Mouse (Mus musculus) cerebellum, postnatal 36 days (tissue): ENCODE measurements at regions not wholly inside any gene's neighbourhood (a gene's known extent, or its start where the extent isn't known, plus 50 kb on each side); places are given as distances from the start of the nearest gene placed in this dataset.

Source experiments
- DNase-seq, 2 experiments: peaks; one replicate each; pipeline ENCODE4 v3.0.0; 2021 to 2022; ENCODE audit warnings: mixed read lengths in 2 of 2

DNA sequence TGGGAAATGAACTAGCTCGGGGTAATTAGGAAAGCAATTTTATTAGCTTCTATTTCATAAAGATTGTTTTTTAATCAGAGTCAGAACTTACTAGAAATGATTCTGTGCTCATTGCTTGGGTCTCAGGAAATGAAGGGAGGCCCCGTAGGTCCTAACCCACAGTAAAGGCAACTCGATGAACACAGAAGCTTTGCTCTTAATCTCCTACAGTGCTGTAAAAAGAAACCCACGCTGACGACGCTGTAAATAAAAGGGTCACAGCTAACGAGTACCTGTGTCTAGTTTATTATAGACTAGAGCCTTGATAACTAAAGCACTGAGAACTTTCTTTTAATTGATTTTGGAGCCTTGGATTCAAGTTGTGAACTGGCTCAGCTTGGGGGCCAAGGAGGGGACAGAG is 618.7 kb downstream of the Bcl11a start:
- no peak for DNase-seq

GRCm38 (mm10) chr11:24708790-24709189 is 630.9 kb downstream of the Bcl11a start:
- no peak for DNase-seq

GRCm38 (mm10) chr11:24716539-24717287 is 638.9 kb downstream of the Bcl11a start:
- no peak for DNase-seq

GRCm38 (mm10) chr11:24724259-24724937 is 646.5 kb downstream of the Bcl11a start:
- DNase-seq = no peak

DNA sequence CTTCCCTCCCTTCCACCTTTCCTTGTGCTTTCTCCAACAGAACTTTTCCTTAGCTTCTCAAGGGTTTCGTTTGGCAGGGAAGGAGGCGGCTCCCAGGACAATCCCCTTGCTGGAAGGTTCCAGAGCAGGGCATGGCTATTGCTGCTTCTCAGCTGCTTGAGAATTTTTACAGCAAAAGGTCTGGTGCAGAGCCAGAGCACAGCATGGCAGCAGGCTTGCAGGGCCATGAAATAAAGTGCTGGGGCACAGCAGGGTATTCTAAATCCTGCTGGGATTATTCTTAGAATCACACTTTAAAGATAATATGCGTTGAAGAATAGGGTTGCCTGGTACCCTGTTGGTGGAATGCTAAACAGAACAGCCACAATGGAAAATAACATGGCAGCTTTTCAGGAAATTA is 648.5 kb downstream of the Bcl11a start:
- DNase-seq = peak; percentile 9 to 16

GRCm38 (mm10) chr11:24727404-24727803 is 649.5 kb downstream of the Bcl11a start:
- DNase-seq = no peak

DNA sequence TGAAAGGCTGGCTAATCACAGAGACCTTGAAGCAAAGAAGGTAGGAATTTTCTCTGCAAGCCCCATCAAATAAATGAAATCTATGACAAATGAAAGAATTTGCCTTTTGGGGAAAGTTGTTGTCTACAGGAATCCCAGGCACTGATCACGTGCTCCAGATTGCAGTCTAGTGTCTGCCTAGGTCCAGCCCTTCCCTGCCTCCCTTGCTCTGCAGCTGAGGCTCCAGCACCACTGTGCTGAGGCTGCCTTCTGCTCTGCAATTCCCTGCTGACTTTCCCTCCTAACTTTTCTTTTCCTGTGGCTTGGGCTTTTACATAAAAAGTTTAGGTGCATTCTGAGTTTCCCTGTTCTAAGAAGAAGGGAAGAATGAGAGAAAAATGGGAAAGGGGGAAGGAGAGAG is 653.6 kb downstream of the Bcl11a start:
- DNase-seq = no peak

- DNase-seq = no peak
Observed at GRCm38 (mm10) chr11:24739710-24740255, 661.9 kb downstream of the Bcl11a start.

GRCm38 (mm10) chr11:24740466-24740865 is 662.6 kb downstream of the Bcl11a start:
- no peak for DNase-seq

GRCm38 (mm10) chr11:24742561-24742960 is 664.7 kb downstream of the Bcl11a start:
- no peak for DNase-seq

DNA sequence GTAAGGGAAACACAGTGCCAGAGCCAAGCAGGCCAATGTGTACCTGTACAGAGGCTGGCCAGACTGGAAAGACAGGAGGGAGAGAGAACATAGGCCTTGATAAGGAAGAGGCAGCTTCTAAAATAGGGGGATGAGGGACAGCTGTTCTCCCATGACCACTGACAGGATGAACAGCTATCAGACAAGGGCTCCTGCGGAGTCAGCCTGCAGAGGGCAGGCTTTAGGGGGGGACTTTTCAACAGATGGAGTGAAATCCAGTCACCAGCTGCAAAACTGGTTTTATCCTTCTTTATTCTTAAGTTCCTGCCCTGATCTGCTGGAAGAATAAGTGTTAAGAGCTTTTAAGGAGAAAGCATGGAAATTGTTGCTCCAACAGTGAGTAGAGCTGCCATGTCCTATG is 665.6 kb downstream of the Bcl11a start:
- DNase-seq = no peak

DNA sequence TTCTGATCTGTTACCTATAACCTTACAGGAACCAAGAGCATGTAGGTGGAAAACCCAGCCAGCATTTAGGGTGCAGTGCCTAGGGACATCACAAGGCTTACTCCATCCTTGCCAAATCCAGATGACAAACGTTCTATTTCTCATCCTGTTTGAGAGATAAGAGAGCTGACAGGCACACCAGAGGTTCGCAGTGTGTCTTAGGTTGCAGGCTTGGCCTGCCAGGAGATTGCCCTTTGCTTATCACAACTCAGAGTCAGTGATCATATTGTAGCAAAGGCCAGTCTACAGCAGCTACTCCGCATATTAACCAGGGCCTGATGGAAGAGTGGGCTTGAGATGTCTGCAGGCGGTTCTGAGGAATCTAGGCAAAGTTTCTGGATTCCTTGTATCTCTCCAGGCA is 668.0 kb downstream of the Bcl11a start:
- no peak for DNase-seq

DNA sequence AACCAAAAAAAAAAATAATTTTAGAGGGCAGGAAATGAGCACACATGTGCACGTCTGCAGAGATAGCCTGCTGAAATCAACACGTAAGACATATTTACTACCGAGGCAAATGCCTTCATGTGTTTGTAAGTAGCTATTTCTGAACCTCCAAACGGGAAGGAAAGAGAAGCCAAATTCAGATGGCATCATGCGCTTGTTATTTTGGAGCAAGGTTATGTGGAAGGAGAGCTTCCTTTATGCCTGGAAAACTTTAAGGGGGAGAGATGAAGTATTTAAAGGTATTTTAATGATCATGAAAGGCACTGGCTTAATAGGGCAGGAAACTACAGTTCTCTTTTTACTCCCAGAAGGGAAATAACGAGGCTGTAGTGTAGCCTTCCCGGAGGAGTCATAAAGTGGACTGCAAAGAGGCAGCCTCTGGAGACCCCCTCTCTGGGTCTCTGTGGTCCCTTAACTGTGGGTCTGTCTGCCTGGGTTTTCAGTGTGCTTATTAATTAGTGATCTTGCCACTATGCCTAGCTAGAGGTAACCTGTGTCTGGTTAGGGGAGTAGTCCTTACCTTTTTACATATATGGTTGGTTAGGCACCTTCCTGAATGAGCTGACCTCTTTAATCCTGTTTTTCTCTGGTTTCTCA is 672.4 kb downstream of the Bcl11a start:
- no peak for DNase-seq

DNA sequence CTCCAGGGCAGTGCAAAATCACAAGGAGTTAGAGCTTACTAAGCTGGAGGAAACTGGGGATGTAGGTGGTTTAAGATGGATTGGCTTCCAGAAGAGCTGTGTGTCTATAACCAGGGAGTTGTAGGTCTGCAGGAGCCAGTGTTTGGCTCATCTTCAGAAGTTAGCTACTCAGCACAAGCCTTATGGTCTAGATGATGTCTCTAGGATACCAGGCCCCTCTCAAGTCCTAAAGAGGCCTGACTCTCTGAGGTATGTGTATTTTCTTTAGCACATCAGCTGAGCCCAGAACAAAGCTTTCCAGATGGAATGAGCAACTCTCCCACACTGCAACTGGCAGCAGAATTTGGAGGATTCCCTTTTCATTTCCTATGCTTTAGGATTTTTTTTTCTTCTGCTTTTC is 680.3 kb downstream of the Bcl11a start:
- no peak for DNase-seq

DNA sequence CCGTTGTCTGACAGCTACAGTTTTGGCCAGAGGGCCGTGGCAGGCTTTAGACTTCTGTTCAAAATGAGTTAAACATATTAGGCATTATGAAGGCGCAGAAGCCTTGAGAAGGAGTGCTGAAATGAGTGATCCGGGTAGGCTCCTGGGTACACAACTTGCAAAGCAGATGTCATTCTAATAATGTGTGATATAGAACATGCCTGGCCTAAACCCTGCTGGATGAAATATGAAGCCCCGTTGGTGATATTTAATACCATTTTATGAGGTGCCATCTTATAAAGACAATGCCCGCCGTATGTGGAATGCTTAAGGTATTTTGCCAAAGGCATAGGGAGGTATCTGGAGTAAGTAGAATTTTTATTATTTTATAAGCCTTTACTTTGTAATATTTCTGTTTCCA is 705.6 kb downstream of the Bcl11a start:
- DNase-seq = no peak

- no peak for DNase-seq
Observed at GRCm38 (mm10) chr11:24789120-24789519, 711.3 kb downstream of the Bcl11a start.

DNA sequence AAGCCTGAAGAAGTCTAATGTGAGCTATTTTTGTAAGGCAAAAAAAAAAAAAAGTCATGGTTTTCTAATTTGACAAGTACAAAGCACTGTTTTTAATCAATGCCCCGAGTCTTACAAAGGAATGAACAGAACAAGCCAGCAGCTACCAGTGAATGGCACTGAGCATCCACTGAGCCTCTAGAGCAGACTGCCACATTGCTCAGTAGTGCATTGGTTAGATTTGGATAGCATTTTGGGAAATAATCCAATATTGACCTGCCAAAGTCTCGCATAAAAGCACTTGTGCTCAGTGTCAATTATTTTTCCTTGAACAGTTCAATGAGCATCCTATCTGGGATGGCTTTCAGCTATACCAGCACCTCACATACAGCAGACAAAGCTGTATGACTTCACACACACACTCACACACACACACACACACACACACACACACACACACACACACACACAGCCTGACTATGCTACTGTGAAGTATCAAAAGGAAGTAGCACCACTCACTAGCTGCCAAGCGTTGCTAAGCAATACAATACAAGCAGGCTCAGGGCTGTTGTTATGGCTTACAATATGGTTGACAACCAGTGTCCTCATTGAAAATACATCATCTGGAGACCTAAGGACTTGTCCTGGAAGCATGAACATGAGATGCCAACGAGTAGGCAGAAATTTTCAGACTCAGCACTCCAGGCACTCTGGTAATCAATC is 717.8 kb downstream of the Bcl11a start:
- no peak for DNase-seq

DNA sequence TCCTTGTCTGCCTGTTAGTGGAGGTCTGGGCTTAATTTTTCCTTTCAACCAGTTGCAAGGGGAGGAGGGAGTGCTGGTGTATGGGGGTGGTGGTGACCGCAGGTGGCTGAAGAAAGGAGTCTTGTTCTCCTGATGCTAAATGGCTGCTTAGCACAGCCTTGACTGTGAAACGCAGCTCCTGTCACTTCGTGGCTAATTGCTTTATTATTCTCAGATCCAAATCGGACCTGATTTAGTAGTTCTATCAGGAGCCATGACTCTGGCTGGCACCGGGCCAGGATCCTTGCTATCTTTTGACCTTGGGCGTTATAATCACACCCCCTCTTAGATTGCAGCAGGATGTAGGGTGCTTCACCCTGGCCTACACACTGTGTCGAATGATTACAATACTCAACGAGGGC is 726.8 kb downstream of the Bcl11a start:
- no peak for DNase-seq

- DNase-seq = no peak
Observed at GRCm38 (mm10) chr11:24829578-24830401, 751.9 kb downstream of the Bcl11a start.

GRCm38 (mm10) chr11:24830484-24830883 is 752.6 kb downstream of the Bcl11a start:
- no peak for DNase-seq

GRCm38 (mm10) chr11:24843839-24844738 is 766.2 kb downstream of the Bcl11a start:
- DNase-seq = no peak
